Mouse (Mus musculus) CH12.LX (cell line): ENCODE measurements around the gene Taco1. TPM values are rescaled to one million over a fixed set of nuclear protein-coding genes. Genes with fewer than 3 reads are reported as not detected.

Experiments
- DNase-seq: peaks from one replicate; pipeline ENCODE4 v3.0.0-alpha.2; 2013; ENCODE audit errors: extremely low read depth
- H3K27ac ChIP-seq: 2 replicates; pipeline ENCODE4 v1.5.1; 2012; ENCODE audit warnings: low read depth, mild to moderate bottlenecking, control low read depth, moderate library complexity; ENCODE audit not compliant: insufficient read depth
- H3K27me3 ChIP-seq: replicated peaks from 2 replicates; pipeline ENCODE3; 2012; ENCODE audit warnings: inconsistent platforms
- H3K36me3 ChIP-seq, 2 experiments: replicated peaks in 1 of 2; 2 replicates each; pipeline versions ENCODE3 to v1.6.1; 2012; ENCODE audit warnings: inconsistent platforms in 1 of 2, low read length in 1 of 2, mild to moderate bottlenecking in 1 of 2, mixed read lengths in 1 of 2, moderate library complexity in 1 of 2; ENCODE audit not compliant: control insufficient read depth in 1 of 2, insufficient read depth in 1 of 2
- H3K4me1 ChIP-seq, 2 experiments: 2 replicates each; pipeline ENCODE4 v1.6.1; 2012; ENCODE audit warnings: inconsistent platforms in 1 of 2, moderate library complexity in 1 of 2; ENCODE audit not compliant: insufficient read depth in 2 of 2, control insufficient read depth in 1 of 2
- H3K4me2 ChIP-seq: 2 replicates; pipeline ENCODE4 v1.6.1; 2012; ENCODE audit warnings: low read depth, mild to moderate bottlenecking, control low read depth; ENCODE audit not compliant: poor library complexity, insufficient read depth, severe bottlenecking
- H3K4me3 ChIP-seq, 3 experiments: fragments of 150-350 bp in 1 of 3; sonication (generic) in 1 of 3; replicated peaks in 1 of 3; 2 replicates each; pipeline versions ENCODE3 to v1.5.1; 2011 to 2012; ENCODE audit warnings: low read depth in 2 of 3, low read length in 2 of 3, mild to moderate bottlenecking in 2 of 3, moderate library complexity in 2 of 3, control low read depth in 1 of 3, improper control_type of control experiment in 1 of 3, inconsistent platforms in 1 of 3, mixed read lengths in 1 of 3; ENCODE audit not compliant: poor library complexity in 1 of 3
- H3K79me2 ChIP-seq: replicated peaks from 2 replicates; pipeline ENCODE4 v1.6.1; 2012; ENCODE audit warnings: mild to moderate bottlenecking, moderate library complexity; ENCODE audit not compliant: control insufficient read depth, poor library complexity, insufficient read depth, severe bottlenecking; ENCODE audit errors: extremely low read depth
- H3K9ac ChIP-seq: 2 replicates; pipeline ENCODE4 v1.6.1; 2012; ENCODE audit warnings: low read depth, mild to moderate bottlenecking, control low read depth, moderate library complexity; ENCODE audit not compliant: insufficient read depth
- H3K9me3 ChIP-seq: replicated peaks from 2 replicates; pipeline ENCODE3; 2012; ENCODE audit warnings: low read length, inconsistent platforms, mixed read lengths
- CHD1 ChIP-seq: IDR thresholded peaks from 2 replicates; pipeline ENCODE4 v1.6.1; 2012; ENCODE audit warnings: low read depth, low read length, improper control_type of control experiment, inconsistent platforms
- CHD2 ChIP-seq: IDR thresholded peaks from 2 replicates; pipeline ENCODE4 v1.6.1; 2011; ENCODE audit warnings: low read length, improper control_type of control experiment
- CTCF ChIP-seq, 2 experiments: IDR thresholded peaks in 1 of 2; conservative IDR thresholded peaks in 1 of 2; 2 replicates each; pipeline ENCODE4 v1.5.1; 2011 to 2012; ENCODE audit warnings: low read depth in 2 of 2, low read length in 2 of 2, improper control_type of control experiment in 1 of 2, inconsistent platforms in 1 of 2, mild to moderate bottlenecking in 1 of 2, moderate library complexity in 1 of 2
- ELF1 ChIP-seq: IDR thresholded peaks from 2 replicates; pipeline ENCODE4 v1.6.1; 2014; ENCODE audit warnings: low read depth, mild to moderate bottlenecking, inconsistent platforms, low read length, improper control_type of control experiment
- EP300 ChIP-seq: IDR thresholded peaks from 2 replicates; pipeline ENCODE4 v1.6.1; 2011; ENCODE audit warnings: low read length, improper control_type of control experiment
- GABPA ChIP-seq: IDR thresholded peaks from 2 replicates; pipeline ENCODE4 v1.6.1; 2012; ENCODE audit warnings: low read depth, low read length, improper control_type of control experiment, inconsistent platforms; ENCODE audit not compliant: insufficient replicate concordance
- HCFC1 ChIP-seq: IDR thresholded peaks from 2 replicates; pipeline ENCODE4 v1.6.1; 2012; ENCODE audit warnings: low read depth, mild to moderate bottlenecking, inconsistent platforms, low read length, improper control_type of control experiment
- IRF4 ChIP-seq: IDR thresholded peaks from 2 replicates; pipeline ENCODE4 v1.6.1; 2014; ENCODE audit warnings: low read depth, mild to moderate bottlenecking, inconsistent platforms, low read length, improper control_type of control experiment
- JUND ChIP-seq: conservative IDR thresholded peaks from 2 replicates; pipeline ENCODE4 v1.6.1; 2011; ENCODE audit warnings: low read depth, low read length, improper control_type of control experiment
- MAFK ChIP-seq: IDR thresholded peaks from 2 replicates; pipeline ENCODE4 v1.6.1; 2011; ENCODE audit warnings: low read length, improper control_type of control experiment; ENCODE audit not compliant: insufficient replicate concordance
- MAZ ChIP-seq: IDR thresholded peaks from 2 replicates; pipeline ENCODE4 v1.6.1; 2012; ENCODE audit warnings: low read depth, mild to moderate bottlenecking, inconsistent platforms, low read length, improper control_type of control experiment, moderate library complexity
- MEF2A ChIP-seq: IDR thresholded peaks from 2 replicates; pipeline ENCODE4 v1.6.1; 2014; ENCODE audit warnings: low read depth, mild to moderate bottlenecking, inconsistent platforms, low read length, improper control_type of control experiment, borderline replicate concordance
- MXI1 ChIP-seq: IDR thresholded peaks from 2 replicates; pipeline ENCODE4 v1.6.1; 2011; ENCODE audit warnings: mild to moderate bottlenecking, low read depth, low read length, improper control_type of control experiment
- MYC ChIP-seq: IDR thresholded peaks from 2 replicates; pipeline ENCODE4 v1.6.1; 2011; ENCODE audit warnings: low read depth, mild to moderate bottlenecking, improper control_type of control experiment, low read length
- NELFE ChIP-seq: IDR thresholded peaks from 2 replicates; pipeline ENCODE4 v1.6.1; 2011; ENCODE audit warnings: low read depth, low read length, improper control_type of control experiment
- NRF1 ChIP-seq: IDR thresholded peaks from 2 replicates; pipeline ENCODE4 v1.6.1; 2014; ENCODE audit warnings: low read depth, mild to moderate bottlenecking, inconsistent platforms, low read length, improper control_type of control experiment, moderate library complexity
- RAD21 ChIP-seq: IDR thresholded peaks from 2 replicates; pipeline ENCODE4 v1.6.1; 2011; ENCODE audit warnings: low read depth, mild to moderate bottlenecking, low read length, improper control_type of control experiment, moderate library complexity
- RCOR1 ChIP-seq: conservative IDR thresholded peaks from 2 replicates; pipeline ENCODE4 v1.6.1; 2012; ENCODE audit warnings: low read depth, mild to moderate bottlenecking, inconsistent platforms, low read length, improper control_type of control experiment
- SMC3 ChIP-seq: IDR thresholded peaks from 2 replicates; pipeline ENCODE4 v1.6.1; 2011; ENCODE audit warnings: low read depth, low read length, improper control_type of control experiment
- TCF12 ChIP-seq: IDR thresholded peaks from 2 replicates; pipeline ENCODE4 v1.6.1; 2014; ENCODE audit warnings: low read depth, mild to moderate bottlenecking, inconsistent platforms, low read length, improper control_type of control experiment
- UBTF ChIP-seq: IDR thresholded peaks from 2 replicates; pipeline ENCODE4 v1.6.1; 2012; ENCODE audit warnings: low read depth, mild to moderate bottlenecking, inconsistent platforms, low read length, improper control_type of control experiment, moderate library complexity
- USF1 ChIP-seq: IDR thresholded peaks from 2 replicates; pipeline ENCODE4 v1.6.1; 2014; ENCODE audit warnings: low read depth, mild to moderate bottlenecking, inconsistent platforms, low read length, improper control_type of control experiment
- ZC3H11A ChIP-seq: IDR thresholded peaks from 2 replicates; pipeline ENCODE4 v1.6.1; 2012; ENCODE audit warnings: low read depth, mild to moderate bottlenecking, inconsistent platforms, low read length, improper control_type of control experiment
- ZKSCAN1 ChIP-seq: IDR thresholded peaks from 2 replicates; pipeline ENCODE4 v1.6.1; 2012; ENCODE audit warnings: low read depth, inconsistent platforms, low read length, improper control_type of control experiment, borderline replicate concordance
- ZNF384 ChIP-seq: IDR thresholded peaks from 2 replicates; pipeline ENCODE4 v1.6.1; 2012; ENCODE audit warnings: low read depth, low read length, improper control_type of control experiment, inconsistent platforms
- dilution Hi-C: fragments of 300-500 bp; cut with MboI; formaldehyde crosslinking; loops from 2 replicates; pipeline ENCODE4 v1.14.3; 2020; ENCODE audit warnings: low sequenced_read_pairs; ENCODE audit not compliant: extremely low pct_unique_long_range_greater_than_20kb, extremely low pct_ligation_motif_present
- in situ Hi-C: fragments of 300-500 bp; cut with MboI; formaldehyde crosslinking; loops from 3 replicates; pipeline ENCODE4 v1.14.3; 2019; ENCODE audit warnings: low sequenced_read_pairs, low pct_ligation_motif_present, low pct_unique_long_range_greater_than_20kb, mixed read lengths
- polyA plus RNA-seq: library from polyadenylated mRNA; unstranded; fragments of >175 nt; gene quantifications from 2 replicates; pipeline ENCODE4 v1.2.1, GENCODE M21; 2012; ENCODE audit warnings: low read depth; ENCODE audit not compliant: insufficient read length
- total RNA-seq, 2 experiments: library from RNA; depleted of rRNA; stranded (reverse); fragments of 300-350 nt in 1 of 2; fragments of >200 nt in 1 of 2; gene quantifications; 2 replicates each; pipeline ENCODE4 v1.2.3; 2012 to 2014

The Taco1 gene
- total and polyA plus RNA-seq, 3 experiments, result 30.8 to 35.8 (median 32.6) TPM

DNA sequence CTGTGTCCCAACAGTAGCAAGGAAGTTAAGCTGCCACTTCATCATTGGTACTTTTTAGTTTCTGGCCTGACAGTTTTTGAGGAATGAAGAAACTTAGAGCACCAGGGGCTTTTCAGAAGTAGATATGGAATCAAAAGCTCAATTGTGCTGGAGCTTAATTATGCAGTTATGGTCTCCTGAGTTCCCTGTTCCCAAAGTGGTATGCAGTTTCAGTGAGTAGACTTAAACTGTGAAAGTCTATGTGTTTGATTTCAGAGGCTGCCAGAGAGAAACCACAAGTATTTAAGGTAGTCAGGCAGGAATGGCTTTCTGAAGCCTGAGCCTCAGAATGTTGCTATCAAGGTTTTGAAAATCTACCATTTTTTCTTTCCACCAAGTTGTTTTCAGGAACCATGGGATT, 45.8 kb downstream of the Taco1 start:
- TF ChIP-seq ZNF384, result no peak
- TF ChIP-seq MAZ, result no peak
- no peak for TF ChIP-seq MAFK
- TF ChIP-seq MYC, result no peak
- TF ChIP-seq TCF12, result no peak
- no peak for TF ChIP-seq GABPA
- TF ChIP-seq ZKSCAN1, result no peak
- TF ChIP-seq MXI1, result no peak
- no peak for TF ChIP-seq JUND
- no peak for TF ChIP-seq CTCF (conservative IDR thresholded peaks at IDR 0.05 in 1 of 2, IDR thresholded peaks at IDR 0.05 in 1 of 2; ENCODE audit: low read depth in 2 of 2, low read length in 2 of 2)
- no peak for TF ChIP-seq RCOR1
- no peak for TF ChIP-seq ELF1
- no peak for TF ChIP-seq RAD21
- no peak for TF ChIP-seq USF1
- no peak for TF ChIP-seq EP300
- TF ChIP-seq ZC3H11A, result no peak
- no peak for TF ChIP-seq CHD1
- TF ChIP-seq IRF4, result no peak
- TF ChIP-seq NRF1, result no peak
- TF ChIP-seq HCFC1, result no peak
- Histone ChIP-seq H3K9me3 (no peaks in the 10 kb centered on the region), H3K79me2 (peaks cover 5% of the 10 kb centered on the region; the same call in 1 of the 2 replicates), H3K4me2 (no peak overlapping the region), H3K27ac (no peak overlapping the region), H3K27me3 (no peaks in the 10 kb centered on the region), H3K4me1 (peaks cover 0 to 26% of the 10 kb centered on the region in 2 experiments; a peak in 2 of 4 replicates), H3K36me3 (peaks cover 17 to 42% of the 10 kb centered on the region in 2 experiments), H3K9ac (no peak overlapping the region), H3K4me3 (no peak overlapping the region)
- in situ Hi-C loops, result no loop called here
- dilution Hi-C loops, result no loop called here
- no peak for DNase-seq

DNA sequence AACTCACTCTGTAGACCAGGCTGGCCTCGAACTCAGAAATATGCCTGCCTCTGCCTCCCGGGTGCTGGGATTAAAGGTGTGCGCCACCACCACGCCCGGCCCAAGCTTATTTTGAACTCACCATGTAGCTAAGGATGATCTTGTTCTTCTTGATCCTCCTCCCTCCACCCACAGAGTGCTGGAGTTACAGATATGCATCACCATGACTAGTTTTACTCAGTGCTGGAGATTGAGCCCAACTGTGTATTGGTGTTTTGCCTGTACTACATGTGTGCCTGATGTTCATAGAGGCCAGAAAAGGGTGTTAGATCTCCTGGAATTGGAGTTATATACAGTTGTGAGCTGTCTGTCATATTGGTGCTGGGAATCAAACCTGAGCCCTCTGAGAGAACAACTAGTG, 56.4 kb downstream of the Taco1 start:
- H3K9ac ChIP-seq, result 0 out of 2 replicates have a peak overlapping the region, but pooled peaks have one; percentile 31
- no peak overlapping the region for H3K4me3 ChIP-seq
- H3K9me3 ChIP-seq, result no peaks in the 10 kb centered on the region
- peak overlapping the region; percentile 31; the same call in 1 of the 2 replicates for H3K27ac ChIP-seq
- H3K79me2 ChIP-seq, result no peaks in the 10 kb centered on the region; the same call in 1 of the 2 replicates
- peaks cover 39 to 66% of the 10 kb centered on the region in 2 experiments for H3K36me3 ChIP-seq
- in situ Hi-C loops, result no loop called here
- peak overlapping the region; percentile 34; the same call in 1 of the 2 replicates for H3K4me2 ChIP-seq
- DNase-seq, result no peak
- H3K4me1 ChIP-seq, result peaks cover 13 to 50% of the 10 kb centered on the region in 2 experiments
- TF ChIP-seq ELF1 (no peak), UBTF (no peak), ZKSCAN1 (no peak), MEF2A (no peak), IRF4 (no peak), ZC3H11A (no peak), GABPA (no peak), CHD2 (no peak), NELFE (no peak), SMC3 (no peak), MYC (no peak)
- TF ChIP-seq, all 38 proteins: peak for 0
- dilution Hi-C loops, result no loop called here
- H3K27me3 ChIP-seq, result no peaks in the 10 kb centered on the region
